Mouse (Mus musculus) MEL (cell line): ENCODE data around the gene Mcfd2.

Source experiments
- CTCF ChIP-seq, 3 experiments: IDR thresholded peaks in 2 of 3; conservative IDR thresholded peaks in 1 of 3; 2 replicates each; pipeline ENCODE4 v1.5.1; 2011 to 2012; ENCODE audit warnings: low read length in 3 of 3, low read depth in 2 of 3, mild to moderate bottlenecking in 2 of 3, improper control_type of control experiment in 1 of 3, inconsistent platforms in 1 of 3, mixed read lengths in 1 of 3, moderate library complexity in 1 of 3; ENCODE audit not compliant: control insufficient read depth in 1 of 3, insufficient read depth in 1 of 3, poor library complexity in 1 of 3, severe bottlenecking in 1 of 3
- EP300 ChIP-seq, 2 experiments: IDR thresholded peaks; 2 replicates each; pipeline ENCODE4 v1.6.1; 2011; ENCODE audit warnings: improper control_type of control experiment in 2 of 2, low read length in 2 of 2, low read depth in 1 of 2, mild to moderate bottlenecking in 1 of 2
- POLR2AphosphoS2 ChIP-seq: IDR thresholded peaks from 2 replicates; pipeline ENCODE4 v1.6.1; 2011; ENCODE audit warnings: low read length, improper control_type of control experiment
- TCF12 ChIP-seq: IDR thresholded peaks from 2 replicates; pipeline ENCODE4 v1.6.1; 2014; ENCODE audit warnings: low read depth, mild to moderate bottlenecking, inconsistent platforms, low read length, improper control_type of control experiment, moderate library complexity

- no peak for TF ChIP-seq TCF12
- no peak for TF ChIP-seq POLR2AphosphoS2
- TF ChIP-seq EP300 (IDR thresholded peaks at IDR 0.05; ENCODE audit: low read depth in 1 of 2, low read length in 2 of 2), result no peak
- no peak for TF ChIP-seq CTCF (IDR thresholded peaks at IDR 0.05 in 2 of 3, conservative IDR thresholded peaks at IDR 0.05 in 1 of 3; ENCODE audit: control insufficient read depth in 1 of 3, insufficient read depth in 1 of 3, low read depth in 2 of 3, low read length in 3 of 3, poor library complexity in 1 of 3, severe bottlenecking in 1 of 3)
Measured at GRCm38 (mm10) chr17:87275363-87276341, 9.9 kb upstream of the Mcfd2 start.
